Mouse (Mus musculus) G1E (cell line): ENCODE measurements around the gene Ckm. TPM values are rescaled to one million over a fixed set of nuclear protein-coding genes. Genes with fewer than 3 reads are reported as not detected.

Experiments
- ATAC-seq: 2 replicates; pipeline ENCODE4 v1.8.0; 2016; ENCODE audit warnings: mild to moderate bottlenecking; ENCODE audit not compliant: insufficient number of reproducible peaks, poor library complexity, low FRiP score, severe bottlenecking; ENCODE audit errors: extremely low read depth
- DNase-seq: peaks from one replicate; pipeline ENCODE4 v3.0.0; 2012; ENCODE audit warnings: low spot score
- H3K27me3 ChIP-seq: 2 replicates; pipeline ENCODE4 v1.6.1; 2012; ENCODE audit warnings: mild to moderate bottlenecking, low read length, inconsistent platforms; ENCODE audit not compliant: insufficient read depth
- H3K36me3 ChIP-seq: replicated peaks from 2 replicates; pipeline ENCODE3; 2012; ENCODE audit warnings: mild to moderate bottlenecking, inconsistent platforms
- H3K4me1 ChIP-seq: 2 replicates; pipeline ENCODE4 v1.6.1; 2012; ENCODE audit warnings: low read depth, low read length, inconsistent platforms, mixed read lengths; ENCODE audit not compliant: insufficient read depth
- H3K4me3 ChIP-seq: 2 replicates; pipeline ENCODE4 v1.5.1; 2012; ENCODE audit warnings: low read depth, mild to moderate bottlenecking, inconsistent platforms, low read length, moderate library complexity, mixed read lengths
- H3K9me3 ChIP-seq: replicated peaks from 2 replicates; pipeline ENCODE4 v1.6.1; 2012; ENCODE audit warnings: inconsistent platforms
- CTCF ChIP-seq: IDR thresholded peaks from 2 replicates; pipeline ENCODE4 v1.5.1; 2012; ENCODE audit warnings: low read depth, low read length, inconsistent platforms, mixed read lengths
- GATA1 ChIP-seq: IDR thresholded peaks from 2 replicates; pipeline ENCODE4 v1.6.1; 2012; ENCODE audit warnings: borderline replicate concordance, low read length, inconsistent platforms, mixed read lengths
- GATA2 ChIP-seq: IDR thresholded peaks from 2 replicates; pipeline ENCODE4 v1.6.1; 2012; ENCODE audit warnings: low read depth, low read length, inconsistent platforms, borderline replicate concordance
- POLR2AphosphoS5 ChIP-seq: IDR thresholded peaks from 2 replicates; pipeline ENCODE4 v1.6.1; 2012; ENCODE audit warnings: low read depth, low read length, inconsistent platforms; ENCODE audit not compliant: insufficient replicate concordance
- TAL1 ChIP-seq: conservative IDR thresholded peaks from 2 replicates; pipeline ENCODE4 v1.6.1; 2012; ENCODE audit warnings: low read depth, low read length, inconsistent platforms, mixed read lengths
- polyA plus RNA-seq: library from polyadenylated mRNA; stranded (reverse); fragments of >175 nt; gene quantifications from 2 replicates; pipeline ENCODE4 v1.2.3, GENCODE M21; 2012
- total RNA-seq, 2 experiments: library from RNA; stranded (forward) in 1 of 2; stranded (reverse) in 1 of 2; fragments of 200-1000 nt in 1 of 2; fragments of >200 nt in 1 of 2; fragmentation: Nextera tagmentation in 1 of 2; gene quantifications; 2 replicates each; pipeline ENCODE4 v1.2.3; 2014 to 2017

Ckm gene
- total and polyA plus RNA-seq, 3 experiments, result 0.05 TPM; not detected in 2

GRCm38 (mm10) chr7:19359892-19360641, 44.5 kb upstream of the Ckm start:
- DNase-seq, result peak; percentile 85
- Histone ChIP-seq H3K9me3 (no peaks in the 10 kb centered on the region), H3K36me3 (peaks cover 56% of the 10 kb centered on the region), H3K4me1 (peaks cover 74% of the 10 kb centered on the region), H3K4me3 (peak overlapping the region; percentile 86), H3K27me3 (no peaks in the 10 kb centered on the region)
- TF ChIP-seq POLR2AphosphoS5 (0 out of 2 replicates have a peak, but pooled peaks have one; percentile 11), CTCF (no peak), TAL1 (no peak)
- peak; percentile 52 for ATAC-seq

- Histone ChIP-seq H3K27me3 (no peaks in the 10 kb centered on the region), H3K4me1 (peaks cover 76% of the 10 kb centered on the region), H3K36me3 (peaks cover 52% of the 10 kb centered on the region), H3K4me3 (peak overlapping the region; percentile 86), H3K9me3 (no peaks in the 10 kb centered on the region)
- TF ChIP-seq CTCF (no peak), GATA2 (no peak), GATA1 (no peak), TAL1 (no peak), POLR2AphosphoS5 (no peak)
- ATAC-seq, result peak; percentile 56
- peak; percentile 87 for DNase-seq
These were observed 43.6 kb upstream of the Ckm start for GRCm38 (mm10) chr7:19360944-19361343.

GRCm38 (mm10) chr7:19361720-19362119, 42.9 kb upstream of the Ckm start:
- peak; percentile 77 for DNase-seq
- H3K9me3 ChIP-seq, result no peaks in the 10 kb centered on the region
- H3K4me1 ChIP-seq, result peaks cover 71% of the 10 kb centered on the region
- H3K36me3 ChIP-seq, result peaks cover 44% of the 10 kb centered on the region
- ATAC-seq, result peak; percentile 37
- TF ChIP-seq POLR2AphosphoS5 (no peak), CTCF (peak; percentile 78)
- no peaks in the 10 kb centered on the region for H3K27me3 ChIP-seq
- peak overlapping the region; percentile 86 for H3K4me3 ChIP-seq

DNA sequence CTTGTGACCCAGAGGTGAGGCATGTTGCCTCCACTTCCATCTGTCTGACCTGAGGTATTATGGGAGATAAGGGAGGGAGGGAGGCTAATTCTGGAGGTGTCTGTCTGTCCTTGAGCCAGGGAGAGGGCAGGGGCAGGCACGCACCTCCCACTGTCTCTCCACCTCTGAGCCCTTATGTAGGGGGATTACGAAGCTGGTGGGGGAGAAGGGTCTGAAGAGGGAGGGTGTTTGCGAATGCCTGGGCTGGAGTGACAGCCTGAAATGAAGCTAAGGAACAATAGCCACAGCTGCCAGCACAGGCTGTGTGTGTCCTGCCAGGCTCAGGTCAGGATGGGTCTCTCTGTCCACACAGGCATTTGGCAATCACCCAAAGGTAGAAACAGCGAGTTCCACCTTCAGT, 42.3 kb upstream of the Ckm start:
- Histone ChIP-seq H3K9me3 (no peaks in the 10 kb centered on the region), H3K36me3 (peaks cover 44% of the 10 kb centered on the region), H3K4me1 (peaks cover 65% of the 10 kb centered on the region), H3K27me3 (no peaks in the 10 kb centered on the region), H3K4me3 (no peak overlapping the region)
- no peak for DNase-seq
- no peak for TF ChIP-seq GATA2
- TF ChIP-seq TAL1, result no peak
- no peak for TF ChIP-seq GATA1
- TF ChIP-seq CTCF, result no peak
- no peak for TF ChIP-seq POLR2AphosphoS5
- ATAC-seq, result no peak

DNA sequence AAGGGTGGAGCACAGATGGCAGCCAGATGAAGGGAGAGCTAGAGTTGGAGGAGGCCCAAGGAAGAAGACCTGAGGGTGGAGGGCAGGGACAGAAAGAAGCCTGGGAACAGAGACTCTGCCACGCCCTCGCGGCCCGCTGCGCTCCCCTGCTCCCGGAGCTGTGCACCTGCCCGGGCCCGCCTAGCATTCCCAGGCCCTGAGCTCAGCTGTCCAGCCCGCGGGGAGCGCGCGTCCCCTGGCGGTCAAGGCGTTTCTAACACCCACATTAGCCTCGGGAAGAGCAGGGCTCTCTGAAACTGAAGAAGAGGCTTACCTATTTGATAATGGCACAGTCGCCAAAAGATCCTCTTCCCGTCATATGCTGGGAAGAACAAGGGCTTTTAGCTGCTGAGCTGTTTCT, 40.7 kb upstream of the Ckm start:
- no peak overlapping the region; the same call in 1 of the 2 replicates for H3K4me3 ChIP-seq
- peaks cover 56% of the 10 kb centered on the region for H3K4me1 ChIP-seq
- no peaks in the 10 kb centered on the region for H3K27me3 ChIP-seq
- TF ChIP-seq CTCF (peak; percentile 92), GATA1 (no peak), GATA2 (no peak)
- DNase-seq (peak; percentile 35), ATAC-seq (no peak)
- no peaks in the 10 kb centered on the region for H3K9me3 ChIP-seq
- H3K36me3 ChIP-seq, result peaks cover 43% of the 10 kb centered on the region

DNA sequence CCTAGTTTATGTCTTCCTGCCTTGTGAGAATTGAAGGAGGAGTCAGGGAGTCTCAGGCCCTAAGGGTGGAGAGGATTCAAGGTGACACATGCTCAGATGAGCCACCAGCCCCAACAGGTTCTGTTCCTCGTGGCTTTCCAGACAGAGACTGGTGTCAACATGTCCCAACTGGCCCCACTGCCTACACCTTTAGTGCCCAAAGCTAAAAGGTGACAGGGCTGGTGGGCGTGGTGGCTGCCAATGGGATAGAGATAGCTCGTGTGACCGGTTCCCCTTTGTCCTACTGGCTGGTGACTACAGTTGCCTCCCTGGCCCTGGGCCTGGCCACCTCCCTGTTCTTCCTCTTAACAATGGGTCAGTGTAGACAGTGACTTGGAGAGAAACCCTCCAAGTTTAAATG, 39.2 kb upstream of the Ckm start:
- H3K4me1 ChIP-seq, result peaks cover 44% of the 10 kb centered on the region
- no peak for ATAC-seq
- H3K27me3 ChIP-seq, result no peaks in the 10 kb centered on the region
- peaks cover 58% of the 10 kb centered on the region for H3K36me3 ChIP-seq
- no peak for DNase-seq
- no peak overlapping the region for H3K4me3 ChIP-seq
- H3K9me3 ChIP-seq, result no peaks in the 10 kb centered on the region
- TF ChIP-seq TAL1 (no peak), GATA2 (no peak), GATA1 (no peak)

GRCm38 (mm10) chr7:19368380-19368779, 36.2 kb upstream of the Ckm start:
- TF ChIP-seq POLR2AphosphoS5 (no peak), TAL1 (no peak), GATA2 (no peak), CTCF (no peak), GATA1 (no peak)
- Histone ChIP-seq H3K4me3 (no peak overlapping the region), H3K4me1 (peaks cover 18% of the 10 kb centered on the region), H3K27me3 (no peaks in the 10 kb centered on the region), H3K36me3 (peaks cover 74% of the 10 kb centered on the region), H3K9me3 (no peaks in the 10 kb centered on the region)
- ATAC-seq (no peak), DNase-seq (no peak)
